Mouse (Mus musculus) heart, postnatal 0 days (tissue): ENCODE measurements around the gene Skap2. TPM values are rescaled to one million over a fixed set of nuclear protein-coding genes. Genes with fewer than 3 reads are reported as not detected.

Experiments used
- ATAC-seq: fragments of 200-750 bp; cut with Nextera tagmentation; 2 replicates; pipeline ENCODE4 v1.8.0; 2017; ENCODE audit warnings: low read depth, moderate number of reproducible peaks, moderate library complexity; ENCODE audit not compliant: insufficient read depth
- DNase-seq: peaks from one replicate; pipeline ENCODE4 v3.0.0-alpha.2; 2016; ENCODE audit warnings: low spot score
- H3K27ac ChIP-seq: fragments of 300-500 bp; sonication (generic); 2 replicates; pipeline ENCODE4 v1.5.1; 2014; ENCODE audit warnings: low read depth, mild to moderate bottlenecking
- H3K27me3 ChIP-seq: fragments of 300-500 bp; sonication (generic); 2 replicates; pipeline ENCODE4 v1.6.1; 2014; ENCODE audit warnings: low read length, mixed read lengths; ENCODE audit not compliant: control insufficient read depth, insufficient read depth
- H3K36me3 ChIP-seq: fragments of 300-500 bp; sonication (generic); replicated peaks from 2 replicates; pipeline ENCODE4 v1.6.1; 2014; ENCODE audit warnings: low read length, mixed read lengths; ENCODE audit not compliant: control insufficient read depth, insufficient read depth
- H3K4me1 ChIP-seq: fragments of 300-500 bp; sonication (generic); 2 replicates; pipeline ENCODE4 v1.6.1; 2014; ENCODE audit warnings: antibody characterized with exemption; ENCODE audit not compliant: control insufficient read depth, insufficient read depth
- H3K4me2 ChIP-seq: fragments of 300-500 bp; sonication (generic); 2 replicates; pipeline ENCODE4 v1.6.1; 2014; ENCODE audit warnings: low read depth, mild to moderate bottlenecking, low read length, moderate library complexity
- H3K4me3 ChIP-seq: fragments of 300-500 bp; sonication (generic); 2 replicates; pipeline ENCODE4 v1.5.1; 2014; ENCODE audit warnings: low read depth, low read length
- H3K9ac ChIP-seq: fragments of 300-500 bp; sonication (generic); replicated peaks from 2 replicates; pipeline ENCODE4 v1.6.1; 2014; ENCODE audit warnings: low read depth, low read length, mixed read lengths
- H3K9me3 ChIP-seq: fragments of 300-500 bp; sonication (generic); replicated peaks from 2 replicates; pipeline ENCODE4 v1.6.1; 2016; ENCODE audit warnings: low read length; ENCODE audit not compliant: control insufficient read depth
- CTCF ChIP-seq: IDR thresholded peaks from 2 replicates; pipeline ENCODE4 v1.5.1; 2016; ENCODE audit warnings: antibody characterized with exemption, control low read depth, low read depth
- EP300 ChIP-seq: IDR thresholded peaks from 2 replicates; pipeline ENCODE4 v1.6.1; 2016; ENCODE audit warnings: antibody characterized with exemption, low read depth
- WGBS: fragments of 180-500 bp; shearing (Covaris S2); extraction: QIAGEN DNeasy Blood & Tissue Kit; methylation state at CpG from one replicate; pipeline ENCODE4 v1.1.7; 2014; 5-methylcytosine and 5-hydroxymethylcytosine counted together
- polyA plus RNA-seq: library from polyadenylated mRNA; unstranded; fragments of >200 nt; fragmentation: Nextera tagmentation; extraction: Ambion mirVana; gene quantifications from 2 replicates; pipeline ENCODE4 v1.2.1, GENCODE M21; 2015
- total RNA-seq: library from RNA; depleted of rRNA; stranded (reverse); fragments of >200 nt; gene quantifications from 2 replicates; pipeline ENCODE4 v1.2.3, GENCODE M21; 2014; ENCODE audit warnings: low replicate concordance

The Skap2 gene
- total and polyA plus RNA-seq, 2 experiments from 2014 or later = 10.7 to 13.9 TPM

DNA sequence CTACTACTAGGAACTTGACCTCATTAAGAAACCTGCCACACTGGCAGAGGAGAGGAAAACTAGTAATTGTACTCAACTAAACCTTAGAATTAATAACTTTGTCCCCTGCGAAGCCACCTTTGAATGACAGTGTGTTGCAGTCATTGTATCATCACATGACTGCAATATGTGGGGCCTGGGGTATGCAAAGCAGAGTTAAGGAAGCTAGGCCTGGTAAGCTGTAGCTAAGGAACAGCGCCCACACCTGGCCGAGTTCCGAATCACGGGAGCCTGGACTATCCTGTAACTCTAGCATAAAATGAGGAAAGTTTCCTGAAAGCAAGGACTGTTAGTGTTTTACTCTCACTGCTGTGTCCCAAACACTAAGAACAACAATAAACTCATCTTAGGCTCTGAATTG, 33.2 kb upstream of the Skap2 start:
- Histone ChIP-seq H3K4me1 (no peaks in the 10 kb centered on the region), H3K4me2 (no peak overlapping the region), H3K4me3 (no peak overlapping the region), H3K9me3 (no peaks in the 10 kb centered on the region), H3K27me3 (no peaks in the 10 kb centered on the region), H3K9ac (no peak overlapping the region), H3K27ac (no peak overlapping the region), H3K36me3 (no peaks in the 10 kb centered on the region)
- 52% methylated on average over 5 of the region's 5 CpGs for WGBS
- ATAC-seq = no peak
- no peak for DNase-seq
- no peak for TF ChIP-seq EP300
- peak; percentile 3; the same call in 1 of the 2 replicates for TF ChIP-seq CTCF

DNA sequence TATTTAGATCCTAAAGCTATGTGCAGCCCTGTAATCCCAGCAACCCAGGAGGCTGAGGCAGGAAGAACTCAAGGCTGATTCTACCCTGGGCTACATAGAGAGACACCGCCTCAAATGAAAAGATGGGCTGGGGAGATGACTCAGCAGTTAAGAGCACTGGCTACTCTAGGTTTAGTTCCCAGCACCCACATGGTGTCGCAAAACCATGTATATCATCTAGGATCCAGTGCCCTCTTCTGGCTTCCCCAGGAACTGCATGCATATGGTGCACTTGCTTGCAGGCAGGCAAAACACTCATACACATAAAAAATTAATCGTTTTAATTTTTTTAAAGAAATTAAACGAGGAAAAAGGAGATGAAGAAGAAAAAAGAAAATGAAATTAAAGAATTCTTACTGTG, 23.7 kb upstream of the Skap2 start:
- no peak for DNase-seq
- Histone ChIP-seq H3K27me3 (no peaks in the 10 kb centered on the region), H3K4me1 (no peaks in the 10 kb centered on the region), H3K9me3 (no peaks in the 10 kb centered on the region), H3K9ac (no peak overlapping the region), H3K36me3 (no peaks in the 10 kb centered on the region), H3K4me3 (no peak overlapping the region), H3K27ac (no peak overlapping the region), H3K4me2 (no peak overlapping the region)
- WGBS = 86% methylated on average over 4 of the region's 4 CpGs
- TF ChIP-seq EP300 = no peak
- TF ChIP-seq CTCF = no peak
- ATAC-seq = no peak

DNA sequence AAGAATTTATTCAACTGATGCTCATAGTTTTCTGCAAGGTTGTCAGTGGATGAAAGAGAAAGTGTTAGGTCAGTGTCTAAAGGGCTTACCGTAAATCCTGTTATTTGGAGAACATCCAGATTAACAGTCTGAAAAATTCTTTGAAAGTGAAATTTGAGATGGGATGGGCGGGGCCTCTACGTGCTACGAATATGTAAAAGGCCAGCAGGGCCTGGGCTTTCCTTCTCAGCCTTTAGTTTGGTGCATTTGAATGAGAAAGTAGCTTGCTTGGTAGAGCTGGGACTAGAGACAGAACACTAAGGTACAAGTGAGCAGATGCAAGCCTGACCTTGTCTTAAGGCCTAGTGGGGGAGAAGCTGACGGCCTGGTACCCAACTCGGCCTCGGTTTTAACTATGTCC, 18.8 kb upstream of the Skap2 start:
- ATAC-seq (no peak), DNase-seq (no peak)
- WGBS = 55% methylated on average over 7 of the region's 7 CpGs
- Histone ChIP-seq H3K27me3 (no peaks in the 10 kb centered on the region), H3K4me2 (no peak overlapping the region), H3K36me3 (no peaks in the 10 kb centered on the region), H3K9me3 (no peaks in the 10 kb centered on the region), H3K9ac (no peak overlapping the region), H3K4me3 (no peak overlapping the region), H3K4me1 (no peaks in the 10 kb centered on the region), H3K27ac (no peak overlapping the region)
- TF ChIP-seq EP300 = no peak
- TF ChIP-seq CTCF = no peak

DNA sequence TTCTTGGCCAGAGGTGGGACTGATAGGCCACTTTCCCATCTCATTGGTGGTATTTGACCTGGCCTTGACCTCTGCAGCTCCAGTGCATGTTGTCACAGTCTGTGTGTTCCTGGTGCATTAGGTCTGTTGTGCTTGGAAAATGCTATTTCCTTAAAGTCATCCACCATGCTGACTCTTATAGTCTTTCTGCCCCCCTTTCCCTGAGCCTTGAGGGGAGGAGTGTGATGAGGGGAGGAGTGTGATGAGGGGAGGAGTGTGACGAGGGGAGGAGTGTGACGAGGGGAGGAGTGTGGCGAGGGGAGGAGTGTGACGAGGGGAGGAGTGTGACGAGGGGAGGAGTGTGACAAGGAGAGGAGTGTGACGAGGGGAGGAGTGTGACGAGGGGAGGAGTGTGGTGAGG, 15.8 kb upstream of the Skap2 start:
- Histone ChIP-seq H3K36me3 (no peaks in the 10 kb centered on the region), H3K4me2 (no peak overlapping the region), H3K27me3 (no peaks in the 10 kb centered on the region), H3K27ac (no peak overlapping the region), H3K4me3 (no peak overlapping the region), H3K9me3 (no peaks in the 10 kb centered on the region), H3K4me1 (no peaks in the 10 kb centered on the region), H3K9ac (no peak overlapping the region)
- ATAC-seq (no peak), DNase-seq (no peak)
- WGBS = 87% methylated on average over 7 of the region's 7 CpGs
- TF ChIP-seq CTCF (no peak), EP300 (no peak)

DNA sequence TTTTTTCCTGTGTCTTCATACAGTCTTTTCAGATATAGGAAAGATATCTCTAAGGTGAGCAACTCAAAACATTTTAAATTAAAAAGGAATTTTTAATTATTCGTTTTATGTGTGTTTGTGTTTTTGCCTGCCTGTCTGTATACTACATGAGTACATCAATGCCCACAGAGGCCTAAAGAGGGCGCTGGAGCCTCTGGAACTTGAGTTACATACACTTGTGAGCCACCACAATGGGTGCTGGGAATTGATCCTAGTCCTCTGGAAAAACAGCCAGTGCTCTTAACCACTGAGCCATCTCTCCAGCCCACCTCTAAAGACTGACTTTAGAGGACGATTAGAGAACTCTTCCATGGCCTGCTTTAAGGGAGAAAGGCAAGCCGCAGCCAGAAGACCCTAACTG, 14.8 kb upstream of the Skap2 start:
- Histone ChIP-seq H3K36me3 (no peaks in the 10 kb centered on the region), H3K27ac (no peak overlapping the region), H3K4me3 (no peak overlapping the region), H3K9me3 (no peaks in the 10 kb centered on the region), H3K27me3 (no peaks in the 10 kb centered on the region), H3K4me2 (no peak overlapping the region), H3K4me1 (no peaks in the 10 kb centered on the region), H3K9ac (no peak overlapping the region)
- no peak for TF ChIP-seq EP300
- TF ChIP-seq CTCF = no peak
- WGBS = 82% methylated on average over 4 of the region's 4 CpGs
- DNase-seq (no peak), ATAC-seq (no peak)

DNA sequence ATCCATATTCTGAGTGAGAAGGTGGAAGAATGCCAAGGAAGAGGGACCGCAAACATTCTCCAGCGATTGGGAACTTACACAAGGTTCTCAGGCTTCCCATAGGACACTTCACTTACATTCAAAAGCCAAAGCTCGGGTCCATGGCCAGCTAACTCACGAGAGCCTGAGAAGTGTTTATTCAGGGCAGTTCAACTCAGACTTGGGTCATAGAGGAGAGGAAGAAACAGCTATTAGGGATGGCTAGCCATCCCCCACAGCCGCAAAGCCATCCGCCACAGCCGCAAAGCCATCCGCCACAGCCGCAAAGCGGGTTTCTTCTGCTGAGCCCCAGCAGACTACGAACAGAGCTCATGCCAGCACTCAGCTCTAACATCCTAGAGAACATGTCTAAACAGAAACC, 13.9 kb upstream of the Skap2 start:
- H3K27ac ChIP-seq = no peak overlapping the region
- no peaks in the 10 kb centered on the region for H3K36me3 ChIP-seq
- peak overlapping the region; percentile 13; the same call in 1 of the 2 replicates for H3K4me2 ChIP-seq
- H3K27me3 ChIP-seq = no peaks in the 10 kb centered on the region
- H3K9me3 ChIP-seq = no peaks in the 10 kb centered on the region
- 68% methylated on average over 11 of the region's 11 CpGs for WGBS
- no peak for TF ChIP-seq EP300
- TF ChIP-seq CTCF = no peak
- ATAC-seq (no peak), DNase-seq (no peak)
- H3K9ac ChIP-seq = no peak overlapping the region
- H3K4me3 ChIP-seq = no peak overlapping the region
- no peaks in the 10 kb centered on the region for H3K4me1 ChIP-seq
